Mouse (Mus musculus) kidney, adult 8-10 months (tissue): Measurements from ENCODE around the gene Gtpbp3.

ENCODE experiments used
- DNase-seq, 2 experiments: peaks; one replicate each; pipeline ENCODE4 v3.0.0; 2022

The Gtpbp3 gene

GRCm38 (mm10) chr8:71535663-71536062 lies 47.8 kb downstream of the Gtpbp3 start:
- DNase-seq = no peak

GRCm38 (mm10) chr8:71537028-71537867 lies 49.3 kb downstream of the Gtpbp3 start, which contains the start of gene Bst2:
TSS of gene Bst2 (minus strand) at chr8:71537456.
- DNase-seq = peak; percentile 93 to 94

GRCm38 (mm10) chr8:71542632-71543343 lies 54.9 kb downstream of the Gtpbp3 start, which contains the start of gene Mvb12a:
TSS of gene Mvb12a (plus strand) at chr8:71542922.
- DNase-seq = peak; percentile 98 to 99

GRCm38 (mm10) chr8:71543755-71544154 lies 55.9 kb downstream of the Gtpbp3 start:
- DNase-seq = no peak

GRCm38 (mm10) chr8:71545053-71545452 lies 57.1 kb downstream of the Gtpbp3 start:
- no peak for DNase-seq

GRCm38 (mm10) chr8:71547590-71547989 lies 59.7 kb downstream of the Gtpbp3 start:
- no peak for DNase-seq
